Mouse (Mus musculus): ENCODE measurements around the gene Hnrnpl.

The Hnrnpl gene

DNA sequence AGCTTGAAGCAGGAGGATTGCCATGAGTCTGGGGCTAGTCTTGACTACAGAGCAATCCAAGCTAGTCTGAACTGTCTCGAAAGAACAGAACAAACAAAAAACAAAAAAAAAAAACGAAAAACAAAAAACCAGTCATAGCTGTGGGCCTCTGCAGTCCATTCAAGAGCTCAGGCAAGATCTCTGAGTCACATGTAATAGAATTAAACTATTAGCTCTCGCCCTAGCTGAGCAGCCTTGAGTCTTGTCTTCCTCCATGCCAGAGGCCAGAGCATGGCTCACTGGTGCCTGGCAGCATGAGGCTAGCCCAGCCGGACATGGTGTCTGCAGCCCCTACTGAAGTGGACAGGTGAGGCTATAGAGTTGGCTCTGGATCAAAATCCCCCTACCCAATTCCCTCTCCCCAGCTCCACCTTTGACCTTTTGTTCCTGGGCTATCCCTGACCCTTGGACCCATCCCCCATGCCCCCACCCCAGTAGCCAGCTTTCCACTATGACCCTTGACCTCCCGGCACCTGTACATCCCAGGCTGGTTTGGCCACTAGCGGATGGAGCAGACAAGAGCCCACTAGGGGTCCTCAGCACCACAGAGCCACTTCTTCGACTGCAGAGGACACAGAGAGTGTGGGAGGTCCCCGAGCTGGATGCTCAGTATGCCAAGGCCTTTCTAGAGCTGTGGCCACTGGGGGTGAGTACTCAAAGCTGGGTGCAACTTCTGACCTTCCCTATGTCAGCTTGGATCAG lies 18.1 kb upstream of the Hnrnpl start:
- DNase-seq (ENCODE audit: low read depth, low spot score): no peak

DNA sequence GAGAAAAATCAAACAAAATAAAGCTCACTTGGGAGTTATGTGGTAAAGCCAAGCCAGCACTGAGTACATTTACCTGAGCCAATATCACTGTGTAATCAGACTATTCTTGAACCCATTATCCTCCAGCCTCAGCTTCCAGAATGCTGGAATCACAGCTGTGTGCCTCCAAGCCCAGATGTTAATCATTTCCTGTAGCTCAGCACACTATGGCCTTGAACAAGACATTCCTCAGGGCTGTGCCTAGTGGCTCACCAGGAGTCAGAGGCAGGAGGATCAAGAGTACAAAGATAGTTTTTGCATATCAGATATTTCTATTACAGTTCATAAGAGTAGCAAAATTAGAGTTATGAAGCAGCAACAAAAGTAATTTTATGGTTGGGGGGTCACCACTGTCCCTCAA lies 16.6 kb upstream of the Hnrnpl start:
- no peak for DNase-seq (ENCODE audit: low read depth, low spot score)

DNA sequence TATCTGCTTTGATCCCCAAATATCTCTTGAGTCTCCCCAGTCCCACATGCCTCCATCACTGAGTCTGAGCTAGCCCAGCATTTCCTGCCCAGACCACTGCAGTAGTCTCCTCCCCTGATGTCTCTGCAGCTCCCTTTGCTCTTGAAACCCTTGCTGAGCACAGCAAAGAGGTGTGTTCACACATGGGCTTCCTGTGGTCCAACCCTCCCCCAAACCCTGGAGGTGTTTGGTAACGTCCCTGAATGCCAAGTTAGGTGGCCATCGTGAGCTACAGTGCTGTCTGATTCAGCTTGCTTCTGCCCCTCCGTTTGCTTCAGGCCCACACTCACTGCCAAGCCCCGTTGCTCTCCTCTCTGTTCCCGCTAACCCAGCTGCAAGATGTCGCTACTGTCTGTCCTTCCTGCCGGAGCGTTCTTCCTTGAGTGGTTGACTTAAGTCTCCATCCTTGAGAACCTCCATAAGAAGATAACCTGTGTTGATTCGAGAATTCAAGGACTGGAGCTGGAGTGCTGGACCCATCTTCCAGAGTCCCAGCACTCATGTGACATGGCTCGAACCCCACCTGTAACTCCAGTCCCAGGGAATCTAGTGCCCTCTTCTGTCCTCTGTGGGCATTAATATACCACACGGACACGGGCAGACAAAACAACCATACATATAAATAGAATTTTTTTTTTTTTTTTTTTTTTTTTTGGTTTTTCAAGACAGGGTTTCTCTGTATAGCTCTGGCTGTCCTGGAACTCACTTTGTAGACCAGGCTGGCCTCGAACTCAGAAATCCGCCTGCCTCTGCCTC lies 15.8 kb upstream of the Hnrnpl start:
- no peak for DNase-seq (ENCODE audit: low read depth, low spot score)

DNA sequence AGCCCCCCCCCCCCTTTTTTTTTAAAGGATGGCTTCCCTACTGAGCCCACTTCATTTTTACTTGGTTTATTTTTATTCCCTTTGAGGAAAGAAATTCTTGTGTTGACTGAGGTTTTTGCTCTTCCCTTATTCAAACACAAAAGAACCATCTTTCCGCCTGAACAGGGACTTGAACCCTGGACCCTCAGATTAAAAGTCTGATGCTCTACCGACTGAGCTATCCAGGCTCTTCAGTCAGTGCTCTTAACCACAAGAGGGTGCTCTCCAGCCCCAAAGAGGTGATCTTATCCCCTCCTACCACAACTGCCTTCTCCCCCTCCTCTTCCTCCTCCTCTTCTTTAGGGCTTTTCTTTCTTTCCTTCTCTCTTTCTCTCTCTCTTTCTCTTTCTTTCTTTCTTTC lies 14.5 kb upstream of the Hnrnpl start:
- DNase-seq (ENCODE audit: low read depth, low spot score): no peak

DNA sequence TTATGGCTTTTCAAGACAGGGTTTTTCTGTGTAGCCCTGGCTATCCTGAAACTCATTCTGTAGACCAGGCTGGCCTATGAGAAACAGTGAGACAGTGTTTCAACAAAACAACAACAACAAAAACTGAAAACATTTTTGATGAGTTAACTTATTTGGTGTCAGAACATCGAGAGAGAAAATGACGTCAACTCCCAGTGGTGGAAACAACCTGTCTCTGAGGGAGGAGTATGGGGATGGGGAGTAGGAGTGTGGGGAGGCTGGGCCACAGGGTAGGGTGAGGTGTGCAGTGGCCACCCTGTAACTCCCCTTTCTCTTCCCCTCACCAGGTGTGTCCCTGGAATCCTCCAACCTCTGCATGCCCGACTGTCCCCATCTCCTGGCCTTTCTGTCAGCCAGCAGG lies 13.8 kb upstream of the Hnrnpl start:
- no peak for DNase-seq (ENCODE audit: low read depth, low spot score)

DNA sequence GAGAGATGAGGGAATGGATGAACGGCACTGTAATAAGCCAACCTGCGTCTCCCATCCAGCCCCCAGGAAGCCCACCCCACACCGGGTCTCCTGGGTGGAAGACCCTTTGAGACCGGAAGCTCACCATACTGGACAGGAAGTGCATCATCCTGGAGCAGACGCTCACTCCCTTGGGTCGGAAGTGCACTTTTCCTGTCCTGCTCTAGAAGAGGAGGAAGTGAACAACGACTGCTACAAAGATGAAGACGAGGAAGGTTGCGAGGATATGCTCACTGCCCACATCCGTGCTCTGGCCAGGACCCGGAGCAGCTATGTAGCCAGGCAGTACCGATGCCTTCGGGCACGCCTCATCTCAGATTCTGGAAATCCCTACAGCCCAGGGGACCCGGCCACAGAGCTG lies 12.5 kb upstream of the Hnrnpl start:
- no peak for DNase-seq (ENCODE audit: low read depth, low spot score)

DNA sequence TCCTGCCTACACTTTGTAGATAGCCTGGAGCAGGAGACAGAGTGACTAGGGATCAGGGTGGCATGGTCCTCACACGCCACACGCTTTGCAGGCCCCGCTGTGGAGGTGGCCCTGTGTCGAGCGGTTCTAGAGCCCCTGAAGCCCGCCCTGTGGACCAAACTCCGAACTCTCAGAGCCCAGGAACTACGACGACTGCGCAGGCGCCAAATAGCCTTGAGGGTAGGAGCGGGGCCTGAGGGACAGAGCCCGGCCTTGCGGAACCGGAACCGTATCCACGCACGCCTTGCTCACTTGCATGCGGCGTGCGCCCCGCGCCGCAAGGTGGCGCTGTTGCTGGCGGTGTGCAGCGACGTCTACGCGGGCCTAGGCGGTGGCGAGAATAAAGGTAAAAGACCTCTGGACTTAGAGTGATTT lies 11.8 kb upstream of the Hnrnpl start:
- no peak for DNase-seq (ENCODE audit: low read depth, low spot score)

DNA sequence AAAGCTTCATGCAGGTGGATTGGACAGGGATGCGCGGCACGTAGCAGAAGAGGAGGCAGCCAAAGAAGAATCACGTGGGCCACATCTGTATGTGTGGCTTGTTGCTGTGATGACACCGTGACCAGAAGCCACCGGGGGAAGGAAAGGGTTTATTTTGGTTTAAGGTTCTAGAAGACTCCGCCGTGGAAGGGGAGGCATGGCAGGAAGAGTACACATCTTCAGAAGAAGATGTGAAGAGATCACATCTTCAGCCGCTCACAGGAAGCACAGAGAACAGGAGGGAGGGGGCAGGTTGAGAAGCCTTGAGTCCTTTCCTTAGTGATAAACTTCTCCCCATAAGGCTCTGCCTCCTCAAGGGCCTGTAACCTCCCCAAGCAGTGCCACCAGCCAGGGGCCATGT lies 8.3 kb upstream of the Hnrnpl start:
- DNase-seq (ENCODE audit: low read depth, low spot score): no peak

DNA sequence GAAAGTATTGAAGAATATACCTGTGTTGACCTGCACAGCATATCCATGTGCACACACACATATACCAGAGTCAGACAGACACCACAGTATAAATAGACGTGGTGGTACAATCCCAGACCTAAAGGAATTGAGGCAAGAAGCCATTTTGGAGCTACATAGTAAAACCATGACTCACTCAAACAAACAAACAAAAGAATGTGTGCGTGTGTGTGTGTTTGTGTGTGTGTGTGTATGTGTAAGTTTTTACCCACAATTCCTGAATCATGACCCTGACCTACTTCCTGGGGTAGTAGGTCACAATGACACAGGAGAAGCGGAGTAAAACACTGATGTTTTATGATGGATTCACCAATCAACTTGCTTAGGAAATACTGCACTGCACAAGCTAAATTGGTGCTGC lies 6.9 kb upstream of the Hnrnpl start:
- DNase-seq (ENCODE audit: low read depth, low spot score): no peak

DNA sequence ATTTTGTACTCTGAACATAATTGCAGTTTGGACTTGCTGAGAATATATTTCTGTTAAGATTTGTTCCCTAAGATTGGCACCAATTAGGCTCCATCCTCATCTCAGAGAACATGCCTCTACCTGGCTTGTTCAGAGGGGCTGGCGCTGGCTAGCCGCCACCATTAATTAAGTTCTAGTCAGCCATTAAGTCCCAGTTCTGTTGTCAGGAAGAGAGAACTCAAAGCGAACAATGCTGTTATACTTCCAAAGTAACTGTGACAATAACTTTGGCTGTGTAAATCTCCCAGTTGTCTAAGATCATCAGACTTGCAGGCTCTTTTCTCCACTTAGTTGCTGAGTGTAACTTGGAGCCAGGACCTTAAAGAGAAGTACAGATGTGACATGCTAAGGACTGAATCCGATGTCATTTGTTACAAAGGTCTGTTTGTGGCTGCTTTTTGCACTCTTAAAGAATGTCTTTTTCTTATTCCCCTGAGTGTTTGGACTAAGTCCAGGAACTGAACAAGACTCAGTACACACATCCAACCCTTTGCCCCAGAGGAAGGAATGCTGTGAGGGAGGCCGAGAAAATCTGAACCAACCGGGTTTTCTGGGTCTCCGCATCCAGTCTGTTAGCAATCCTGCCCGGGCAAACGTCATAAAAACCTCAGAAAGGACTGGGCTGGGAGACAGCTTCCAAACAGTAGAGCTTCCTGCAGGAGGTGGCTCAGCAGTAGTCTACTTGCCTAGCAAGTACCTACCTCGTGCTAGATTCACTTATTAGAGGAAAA lies 6.3 kb upstream of the Hnrnpl start:
- no peak for DNase-seq (ENCODE audit: low read depth, low spot score)

DNA sequence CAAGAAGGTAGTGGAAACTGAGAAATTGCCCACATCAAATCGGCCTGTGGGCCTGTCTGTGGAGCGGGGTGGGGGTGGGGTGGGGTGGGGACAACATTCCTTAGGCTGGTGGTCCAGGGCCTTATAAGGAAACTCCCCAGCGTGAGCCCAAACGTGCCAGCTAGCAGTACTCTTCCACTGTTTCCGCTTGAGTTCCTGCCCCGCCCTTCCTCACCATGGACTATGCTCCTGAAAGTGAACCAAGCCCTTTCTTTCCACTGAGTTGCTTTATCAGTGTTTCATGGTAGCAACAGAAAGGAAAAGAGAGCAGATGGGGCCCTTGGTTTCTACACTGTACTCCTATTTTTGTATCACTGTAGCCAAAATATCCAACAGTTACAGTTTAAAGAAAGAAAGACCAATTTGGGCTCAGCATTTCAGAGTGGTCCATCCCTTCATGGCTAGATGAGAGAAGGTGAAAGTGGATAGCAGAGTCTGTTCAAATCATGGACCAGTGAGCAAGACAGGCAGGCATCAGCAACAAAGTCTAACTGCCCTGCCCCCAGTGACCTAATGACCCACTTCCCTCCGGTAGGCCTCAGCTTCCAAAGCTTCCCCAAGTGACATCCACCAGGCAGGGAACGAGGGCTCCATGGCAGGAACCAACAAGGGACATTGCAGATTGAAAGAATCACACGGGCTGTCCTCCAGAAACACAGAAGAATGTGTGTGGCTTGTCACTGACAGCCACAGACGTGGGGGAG lies 5.3 kb upstream of the Hnrnpl start:
- DNase-seq (ENCODE audit: low read depth, low spot score): no peak

DNA sequence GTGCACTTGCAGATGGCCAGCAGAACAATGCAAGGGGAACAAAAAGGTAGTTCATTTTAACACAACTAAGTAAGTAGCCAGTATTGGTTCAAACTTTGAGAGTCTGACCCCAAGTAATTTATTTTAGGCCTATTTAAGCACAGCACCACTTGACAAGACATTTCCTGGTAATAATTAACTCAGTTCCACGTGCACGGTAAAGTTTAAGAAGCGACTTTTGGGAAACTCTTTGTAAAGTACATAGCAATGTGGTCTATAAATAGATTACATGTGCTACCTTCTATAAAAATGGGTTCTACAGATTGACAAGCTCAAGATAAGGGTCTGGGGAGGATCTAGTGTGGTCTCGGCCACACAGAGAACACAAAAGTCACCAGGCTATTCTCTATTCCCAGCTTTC lies 4.6 kb upstream of the Hnrnpl start:
- DNase-seq (ENCODE audit: low read depth, low spot score): no peak

DNA sequence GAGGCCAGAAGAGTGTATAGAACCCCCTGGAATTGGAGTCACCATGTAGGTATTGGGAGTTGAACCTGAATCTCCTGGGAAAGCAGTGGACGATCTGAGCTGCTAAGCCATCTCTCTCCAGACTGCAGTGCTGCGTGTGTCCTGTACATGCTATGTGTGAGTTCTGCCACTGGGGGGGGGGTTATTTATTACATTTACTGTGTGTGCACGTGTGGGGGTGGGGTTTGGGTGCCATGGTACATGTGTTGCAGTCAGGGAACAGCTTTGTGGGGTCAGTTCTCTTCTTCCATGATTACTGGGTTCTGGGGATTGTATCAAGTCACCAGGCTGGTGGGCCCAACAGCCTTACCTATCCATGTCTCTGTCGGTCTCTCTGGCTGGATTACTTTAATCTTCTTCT lies 1.5 kb upstream of the Hnrnpl start:
- no peak for DNase-seq (ENCODE audit: low read depth, low spot score)

DNA sequence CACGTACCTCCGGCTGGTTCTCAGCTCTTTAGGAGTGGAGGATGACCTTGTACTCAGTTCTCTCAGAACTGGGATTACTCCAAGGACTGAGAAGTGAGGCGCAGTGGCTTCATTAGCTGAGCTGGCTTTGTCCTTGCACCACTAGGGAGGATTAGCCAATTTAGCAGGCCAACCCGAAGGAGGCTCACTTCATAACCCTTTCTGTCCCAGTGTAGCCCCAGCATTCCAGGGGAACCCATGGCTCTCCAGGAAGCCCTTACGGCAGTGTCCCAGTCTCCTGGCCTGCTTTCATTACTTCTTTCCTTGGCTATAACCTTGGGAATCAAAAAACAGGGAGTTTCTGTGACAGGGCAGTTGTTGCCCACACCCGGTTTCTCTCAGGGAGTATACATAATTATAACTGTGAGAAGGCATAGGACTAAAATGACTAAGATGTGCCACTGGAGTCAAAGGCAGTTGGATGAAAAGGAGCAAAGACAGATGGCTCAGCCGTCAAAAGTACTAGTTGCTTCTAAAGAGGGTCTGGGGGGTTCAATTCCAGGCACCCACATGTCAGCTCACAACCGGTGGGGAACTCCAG lies 610 bp upstream of the Hnrnpl start:
- no peak for DNase-seq (ENCODE audit: low read depth, low spot score)

DNA sequence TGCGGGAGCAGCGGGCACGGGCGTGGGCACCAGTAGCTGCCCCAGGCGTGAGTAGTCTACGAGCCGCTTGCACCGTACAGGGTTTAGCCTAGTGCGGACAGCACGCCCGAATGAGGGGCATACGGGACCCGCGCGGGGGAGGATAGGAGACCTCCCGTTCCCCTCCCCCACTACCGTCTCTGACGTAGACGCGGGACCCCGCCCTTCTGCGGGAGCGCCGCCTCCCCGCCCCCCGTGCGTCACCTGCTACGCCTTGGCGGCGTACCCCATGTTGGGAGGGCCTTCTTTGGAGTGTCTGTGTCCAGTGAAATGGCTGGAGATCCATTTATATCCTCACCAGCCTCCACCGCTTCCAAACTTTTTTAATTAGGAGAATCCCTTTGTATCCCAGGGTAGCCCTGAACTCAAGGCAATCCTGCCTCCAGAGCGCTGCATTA lies 634 bp downstream of the Hnrnpl start:
- DNase-seq (ENCODE audit: low read depth, low spot score): peak; percentile 81

DNA sequence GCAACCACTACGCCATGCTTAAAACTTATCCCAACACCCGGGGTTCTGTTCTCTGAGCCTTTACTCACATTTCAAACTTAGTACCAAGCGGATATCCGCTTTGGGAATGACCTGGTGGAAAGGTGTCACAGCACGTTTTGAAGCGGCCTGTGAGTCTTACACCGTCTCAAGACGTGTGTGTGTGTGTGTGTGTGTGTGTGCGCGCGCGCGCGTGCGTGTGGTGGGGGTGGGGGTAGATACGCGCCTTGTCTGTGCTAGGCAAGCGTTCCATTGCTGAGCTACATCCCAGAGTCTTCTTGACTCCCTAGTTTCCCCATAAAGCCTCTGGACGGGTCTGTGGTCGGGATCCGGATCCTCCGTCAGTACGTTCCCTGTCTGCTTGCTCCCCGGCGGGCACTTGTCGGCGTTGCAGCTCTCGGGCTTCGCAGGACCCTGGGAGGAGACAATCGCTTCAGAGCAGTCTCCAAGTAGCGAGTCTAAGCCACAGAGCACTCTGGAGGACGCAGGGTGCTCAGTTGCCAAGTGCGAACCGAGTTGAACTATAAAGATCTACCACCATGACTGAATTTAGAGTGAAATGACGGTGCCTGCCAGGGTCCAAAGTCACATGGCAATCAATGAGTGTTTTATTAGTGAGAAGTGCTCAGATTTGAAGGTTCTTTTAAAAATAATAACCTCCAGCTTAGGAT lies 1.2 kb downstream of the Hnrnpl start:
- DNase-seq (ENCODE audit: low read depth, low spot score): no peak

DNA sequence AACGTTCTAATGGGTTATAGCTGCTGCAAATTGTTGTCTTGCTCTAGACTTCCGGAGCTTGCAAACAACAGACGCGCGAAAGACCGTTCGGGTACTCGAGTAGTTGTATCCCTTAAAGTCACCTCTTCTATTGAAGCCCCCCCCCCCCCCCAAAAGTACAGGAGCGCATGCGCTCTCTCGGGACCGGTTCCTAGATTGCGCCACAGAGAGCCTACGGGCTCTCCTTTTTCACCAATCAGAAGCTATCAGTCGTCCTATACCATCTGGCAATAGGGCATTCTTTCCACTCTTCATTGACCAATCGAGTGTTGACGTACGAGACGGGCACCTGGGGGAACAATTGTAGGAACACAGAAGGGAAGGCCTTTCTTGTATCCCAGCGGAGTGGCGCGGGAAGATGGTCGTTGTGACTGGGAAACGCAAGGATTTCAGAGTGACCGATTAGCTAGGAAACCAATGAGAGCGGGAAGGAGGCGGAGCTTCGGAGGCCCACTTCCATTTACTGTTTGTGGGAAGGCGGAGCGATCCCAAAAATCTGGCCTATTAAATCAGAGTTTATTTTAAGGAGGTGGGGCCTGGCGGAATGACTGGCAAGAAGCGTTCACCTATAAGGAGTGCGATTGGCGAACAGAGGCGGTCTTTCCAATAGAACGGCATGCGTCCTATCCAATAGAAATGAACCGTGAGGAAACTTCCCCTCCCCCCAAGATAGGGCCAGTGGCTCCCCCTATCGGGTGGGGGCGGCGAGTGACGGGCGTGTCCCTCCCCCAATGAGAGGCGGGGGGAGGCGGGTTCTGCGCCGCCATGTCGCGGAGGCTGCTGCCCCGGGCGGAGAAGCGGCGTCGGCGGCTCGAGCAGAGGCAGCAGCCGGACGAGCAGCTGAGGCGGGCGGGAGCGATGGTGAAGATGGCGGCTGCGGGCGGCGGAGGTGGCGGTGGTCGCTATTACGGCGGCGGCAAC lies 2.0 kb downstream of the Hnrnpl start:
- peak; percentile 100 for DNase-seq (ENCODE audit: low read depth, low spot score)

DNA sequence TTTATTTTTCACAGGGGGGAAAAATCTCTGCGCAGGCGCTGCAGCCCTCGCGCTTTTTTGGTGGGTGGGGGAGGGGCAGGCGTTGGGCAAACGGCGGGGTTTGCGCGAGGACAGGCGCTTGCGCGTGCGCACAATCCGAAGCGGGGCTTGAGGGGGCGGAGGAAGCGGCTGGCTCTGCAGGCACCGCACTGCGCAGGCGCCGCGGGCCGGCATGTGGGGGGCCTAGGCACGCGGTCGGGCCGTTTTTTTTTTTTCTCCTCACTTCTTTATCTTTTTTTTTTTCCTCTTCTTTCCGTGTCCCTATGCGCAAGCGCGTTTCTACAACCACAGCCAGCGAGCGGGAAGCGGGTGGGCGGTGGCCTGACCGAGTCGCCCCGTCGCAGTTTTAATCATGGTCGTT lies 2.9 kb downstream of the Hnrnpl start:
- DNase-seq (ENCODE audit: low read depth, low spot score): peak; percentile 88

DNA sequence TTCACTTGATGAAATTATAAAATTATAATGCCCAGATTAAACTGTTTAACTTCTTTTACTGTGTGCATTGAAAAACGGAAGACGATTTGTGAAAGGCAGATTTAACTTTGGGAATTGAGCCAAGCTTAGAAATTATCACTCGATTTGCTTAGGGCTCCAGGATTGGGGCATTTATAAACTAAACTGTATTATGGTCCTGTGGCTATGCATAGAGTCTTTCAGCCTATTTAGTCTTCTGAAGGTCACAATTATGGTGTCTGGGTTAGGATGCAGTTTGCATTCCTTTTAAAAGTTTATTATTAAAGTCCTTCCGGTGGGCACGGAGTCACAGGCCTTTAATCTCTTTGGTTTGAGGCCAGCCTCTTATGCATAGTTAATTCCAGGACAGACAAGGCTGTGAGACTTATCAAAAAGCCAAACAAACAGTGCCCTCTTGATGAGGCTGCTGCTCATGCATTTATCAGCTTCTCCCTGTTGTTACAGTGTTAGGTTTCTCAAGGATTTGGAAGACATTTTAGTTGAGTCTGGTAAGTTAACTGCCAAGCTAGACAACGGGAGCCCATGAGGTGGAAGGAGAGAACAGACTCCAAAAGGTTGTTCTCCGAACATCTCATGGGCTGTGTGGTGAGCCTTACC lies 3.4 kb downstream of the Hnrnpl start:
- no peak for DNase-seq (ENCODE audit: low read depth, low spot score)
